Mouse (Mus musculus) forebrain, postnatal 0 days (tissue): ENCODE measurements at regions not wholly inside any gene's neighbourhood (a gene's known extent, or its start where the extent isn't known, plus 50 kb on each side); places are given as distances from the start of the nearest gene placed in this dataset.
"Not testable (repeated sequence)": the region's sequence is repeated elsewhere in the genome, so short reads cannot be mapped to it uniquely, and the experiment has no call there.

Experiments
- ATAC-seq: fragments of 200-750 bp; cut with Nextera tagmentation; 2 replicates; pipeline ENCODE4 v1.8.0; 2017; ENCODE audit warnings: mild to moderate bottlenecking, moderate library complexity
- DNase-seq: peaks from one replicate; pipeline ENCODE4 v3.0.0-alpha.2; 2015
- H3K27ac ChIP-seq: fragments of 300-500 bp; sonication (generic); 2 replicates; pipeline ENCODE4 v1.5.1; 2014; ENCODE audit warnings: low read depth, mild to moderate bottlenecking, antibody characterized with exemption, low read length, moderate library complexity, mixed read lengths
- H3K27me3 ChIP-seq: fragments of 300-500 bp; sonication (generic); 2 replicates; pipeline ENCODE4 v1.6.1; 2014; ENCODE audit warnings: mild to moderate bottlenecking, low read length, mixed read lengths; ENCODE audit not compliant: insufficient read depth
- H3K36me3 ChIP-seq: fragments of 300-500 bp; sonication (generic); 2 replicates; pipeline ENCODE4 v1.6.1; 2014; ENCODE audit warnings: mild to moderate bottlenecking, moderate library complexity; ENCODE audit not compliant: insufficient read depth
- H3K4me1 ChIP-seq: fragments of 300-500 bp; sonication (generic); 2 replicates; pipeline ENCODE4 v1.6.1; 2014; ENCODE audit warnings: antibody characterized with exemption; ENCODE audit not compliant: insufficient read depth
- H3K4me2 ChIP-seq: fragments of 300-500 bp; sonication (generic); 2 replicates; pipeline ENCODE4 v1.6.1; 2014; ENCODE audit warnings: low read depth, mild to moderate bottlenecking, moderate library complexity
- H3K4me3 ChIP-seq: fragments of 300-500 bp; sonication (generic); 2 replicates; pipeline ENCODE4 v1.5.1; 2014; ENCODE audit warnings: low read depth, low read length, mixed read lengths
- H3K9ac ChIP-seq: fragments of 300-500 bp; sonication (generic); 2 replicates; pipeline ENCODE4 v1.6.1; 2014; ENCODE audit warnings: mild to moderate bottlenecking
- H3K9me3 ChIP-seq: fragments of 300-500 bp; sonication (generic); 2 replicates; pipeline ENCODE4 v1.6.1; 2016; ENCODE audit warnings: low read length
- CTCF ChIP-seq: sonication (generic); IDR thresholded peaks from 2 replicates; pipeline ENCODE4 v1.5.1; 2016; ENCODE audit warnings: antibody characterized with exemption, control low read depth, low read depth
- WGBS: fragments of 180-500 bp; shearing (Covaris S2); extraction: QIAGEN DNeasy Blood & Tissue Kit; methylation state at CpG from one replicate; pipeline ENCODE4 v1.1.7; 2014; 5-methylcytosine and 5-hydroxymethylcytosine counted together

GRCm38 (mm10) chr4:6600766-6601367 is 1638.0 kb downstream of the Car8 start:
- Histone ChIP-seq H3K27me3 (no peaks in the 10 kb centered on the region), H3K36me3 (no peaks in the 10 kb centered on the region), H3K9me3 (no peaks in the 10 kb centered on the region), H3K27ac (0 out of 2 replicates have a peak overlapping the region, but pooled peaks have one; percentile 10), H3K9ac (no peak overlapping the region), H3K4me3 (no peak overlapping the region), H3K4me1 (no peaks in the 10 kb centered on the region), H3K4me2 (no peak overlapping the region)
- peak; percentile 71 for DNase-seq
- WGBS = 30% methylated on average over 7 of the region's 7 CpGs
- peak; percentile 80 for ATAC-seq
- TF ChIP-seq CTCF = no peak

GRCm38 (mm10) chr4:6596321-6596720 is 1642.5 kb downstream of the Car8 start:
- Histone ChIP-seq H3K4me3 (no peak overlapping the region), H3K4me2 (no peak overlapping the region), H3K36me3 (no peaks in the 10 kb centered on the region), H3K27me3 (no peaks in the 10 kb centered on the region), H3K9me3 (no peaks in the 10 kb centered on the region), H3K27ac (no peak overlapping the region), H3K9ac (no peak overlapping the region), H3K4me1 (no peaks in the 10 kb centered on the region)
- no peak for ATAC-seq
- DNase-seq = no peak
- no peak for TF ChIP-seq CTCF
- WGBS = 82% methylated on average over 1 of the region's 1 CpGs

GRCm38 (mm10) chr4:6592890-6593289 is 1646.0 kb downstream of the Car8 start:
- WGBS = 75% methylated on average over 3 of the region's 3 CpGs
- not testable (repeated sequence) for H3K4me3 ChIP-seq, H3K4me1 ChIP-seq, H3K9ac ChIP-seq, H3K9me3 ChIP-seq, H3K27me3 ChIP-seq, H3K27ac ChIP-seq, H3K4me2 ChIP-seq, DNase-seq, ATAC-seq, H3K36me3 ChIP-seq

- H3K4me1 ChIP-seq = no peaks in the 10 kb centered on the region
- no peak overlapping the region for H3K4me3 ChIP-seq
- H3K27me3 ChIP-seq = no peaks in the 10 kb centered on the region
- no peaks in the 10 kb centered on the region for H3K9me3 ChIP-seq
- TF ChIP-seq CTCF = peak; percentile 91
- no peak overlapping the region for H3K27ac ChIP-seq
- WGBS = 35% methylated on average over 11 of the region's 11 CpGs
- H3K9ac ChIP-seq = no peak overlapping the region
- ATAC-seq = peak; percentile 58
- H3K4me2 ChIP-seq = no peak overlapping the region
- peak; percentile 83 for DNase-seq
- H3K36me3 ChIP-seq = no peaks in the 10 kb centered on the region
Observed at GRCm38 (mm10) chr4:6561604-6562357, 1677.1 kb downstream of the Car8 start.

GRCm38 (mm10) chr4:6539626-6540025 is 1699.2 kb downstream of the Car8 start:
- WGBS = 95% methylated on average over 5 of the region's 5 CpGs
- Histone ChIP-seq H3K9me3 (no peaks in the 10 kb centered on the region), H3K9ac (no peak overlapping the region), H3K27ac (no peak overlapping the region), H3K4me1 (no peaks in the 10 kb centered on the region), H3K4me2 (no peak overlapping the region), H3K36me3 (no peaks in the 10 kb centered on the region), H3K4me3 (no peak overlapping the region), H3K27me3 (no peaks in the 10 kb centered on the region)
- TF ChIP-seq CTCF = no peak
- ATAC-seq = no peak
- no peak for DNase-seq

- Histone ChIP-seq H3K9ac (no peak overlapping the region), H3K4me2 (no peak overlapping the region), H3K9me3 (no peaks in the 10 kb centered on the region), H3K36me3 (no peaks in the 10 kb centered on the region), H3K27me3 (no peaks in the 10 kb centered on the region), H3K4me1 (no peaks in the 10 kb centered on the region), H3K27ac (no peak overlapping the region), H3K4me3 (no peak overlapping the region)
- DNase-seq (no peak), ATAC-seq (no peak)
- WGBS = 83% methylated on average over 1 of the region's 1 CpGs
- no peak for TF ChIP-seq CTCF
Observed at GRCm38 (mm10) chr4:6532441-6532840, 1706.4 kb downstream of the Car8 start.

GRCm38 (mm10) chr4:6517626-6518025 is 1721.2 kb downstream of the Car8 start:
- H3K9ac ChIP-seq = no peak overlapping the region
- WGBS = 97% methylated on average over 1 of the region's 1 CpGs
- no peaks in the 10 kb centered on the region for H3K9me3 ChIP-seq
- H3K4me3 ChIP-seq = no peak overlapping the region
- ATAC-seq = no peak
- no peak for DNase-seq
- no peaks in the 10 kb centered on the region for H3K36me3 ChIP-seq
- TF ChIP-seq CTCF = no peak
- H3K4me1 ChIP-seq = no peaks in the 10 kb centered on the region
- H3K27me3 ChIP-seq = no peaks in the 10 kb centered on the region
- H3K4me2 ChIP-seq = no peak overlapping the region
- H3K27ac ChIP-seq = no peak overlapping the region
